Mouse (Mus musculus) lung, embryonic 14.5 days (tissue): ENCODE measurements around the gene Calca. TPM values are rescaled to one million over a fixed set of nuclear protein-coding genes. Genes with fewer than 3 reads are reported as not detected.
A peak's percentile ranks its signal among the peaks of the same experiment; 100 is the strongest.

Experiments used
- ATAC-seq: fragments of 200-750 bp; cut with Nextera tagmentation; 2 replicates; pipeline ENCODE4 v1.8.0; 2017; ENCODE audit warnings: mild to moderate bottlenecking, moderate TSS enrichment, moderate library complexity; ENCODE audit not compliant: insufficient read depth
- DNase-seq: peaks from one replicate; pipeline ENCODE4 v3.0.0-alpha.2; 2015
- H3K27ac ChIP-seq: fragments of 300-500 bp; sonication (generic); 2 replicates; pipeline ENCODE4 v1.5.1; 2014; ENCODE audit warnings: low read depth, mild to moderate bottlenecking, moderate library complexity
- H3K27me3 ChIP-seq: fragments of 300-500 bp; sonication (generic); 2 replicates; pipeline ENCODE4 v1.6.1; 2014; ENCODE audit warnings: low read length, control low read depth; ENCODE audit not compliant: insufficient read depth
- H3K36me3 ChIP-seq: fragments of 300-500 bp; sonication (generic); 2 replicates; pipeline ENCODE4 v1.6.1; 2014; ENCODE audit warnings: control low read depth; ENCODE audit not compliant: insufficient read depth
- H3K4me1 ChIP-seq: fragments of 300-500 bp; sonication (generic); 2 replicates; pipeline ENCODE4 v1.6.1; 2014; ENCODE audit warnings: antibody characterized with exemption, control low read depth; ENCODE audit not compliant: insufficient read depth
- H3K4me2 ChIP-seq: fragments of 300-500 bp; sonication (generic); 2 replicates; pipeline ENCODE4 v1.6.1; 2014; ENCODE audit warnings: mild to moderate bottlenecking
- H3K4me3 ChIP-seq: fragments of 300-500 bp; sonication (generic); 2 replicates; pipeline ENCODE4 v1.5.1; 2014; ENCODE audit warnings: low read depth, low read length
- H3K9ac ChIP-seq: fragments of 300-500 bp; sonication (generic); 2 replicates; pipeline ENCODE4 v1.6.1; 2014
- H3K9me3 ChIP-seq: fragments of 300-500 bp; sonication (generic); 2 replicates; pipeline ENCODE4 v1.6.1; 2016; ENCODE audit warnings: low read depth, low read length, control low read depth
- CTCF ChIP-seq: IDR thresholded peaks from 2 replicates; pipeline ENCODE4 v1.5.1; 2016; ENCODE audit warnings: antibody characterized with exemption, low read depth
- WGBS: fragments of 180-500 bp; shearing (Covaris S2); extraction: QIAGEN DNeasy Blood & Tissue Kit; methylation state at CpG from one replicate; pipeline ENCODE4 v1.1.7; 2014; 5-methylcytosine and 5-hydroxymethylcytosine counted together
- polyA plus RNA-seq: library from polyadenylated mRNA; unstranded; fragments of >200 nt; fragmentation: Nextera tagmentation; extraction: Ambion mirVana; gene quantifications from 2 replicates; pipeline ENCODE4 v1.2.1, GENCODE M21; 2014

Calca gene
- polyA plus RNA-seq: 1.5 and 2.2 TPM in 2 replicates

GRCm38 (mm10) chr7:114636102-114636501, at the start of gene Calca:
TSS of gene Calca (minus strand) at chr7:114636357.
- TF ChIP-seq CTCF: no peak
- ATAC-seq (peak; percentile 47; the same call in 1 of the 2 replicates), DNase-seq (peak; percentile 28)
- peak within 1 kb of the TSS; percentile 40 for H3K9ac ChIP-seq
- peak within 1 kb of the TSS; percentile 35 for H3K4me3 ChIP-seq
- H3K4me2 ChIP-seq: peak within 1 kb of the TSS; percentile 74
- no peaks in the 10 kb centered on the region for H3K36me3 ChIP-seq
- no peak within 1 kb of the TSS for H3K27ac ChIP-seq
- 0 out of 2 replicates have a peak, but pooled peaks cover 4% of the 10 kb centered on the region for H3K4me1 ChIP-seq
- WGBS: 1% methylated on average over 12 of the region's 12 CpGs
- H3K27me3 ChIP-seq: peaks cover 17% of the 10 kb centered on the region
- H3K9me3 ChIP-seq: no peaks in the 10 kb centered on the region

- 28% methylated on average over 2 of the region's 2 CpGs for WGBS
- no peaks in the 10 kb centered on the region for H3K9me3 ChIP-seq
- no peak for ATAC-seq
These were observed 36.5 kb upstream of the Calca start for GRCm38 (mm10) chr7:114672697-114673096.

GRCm38 (mm10) chr7:114671405-114671804, 35.2 kb upstream of the Calca start:
- Histone ChIP-seq H3K27ac (no peak overlapping the region), H3K9me3 (no peaks in the 10 kb centered on the region), H3K27me3 (no peaks in the 10 kb centered on the region), H3K4me2 (no peak overlapping the region), H3K4me3 (no peak overlapping the region), H3K4me1 (no peaks in the 10 kb centered on the region), H3K36me3 (no peaks in the 10 kb centered on the region), H3K9ac (no peak overlapping the region)
- no peak for ATAC-seq
- DNase-seq: no peak
- 49% methylated on average over 1 of the region's 1 CpGs for WGBS
- TF ChIP-seq CTCF: no peak

More at GRCm38 (mm10) chr7:114672697-114673096, 36.5 kb upstream of the Calca start:
- Histone ChIP-seq H3K9ac (no peak overlapping the region), H3K27ac (no peak overlapping the region), H3K4me1 (no peaks in the 10 kb centered on the region), H3K4me2 (no peak overlapping the region), H3K4me3 (no peak overlapping the region), H3K36me3 (no peaks in the 10 kb centered on the region), H3K27me3 (no peaks in the 10 kb centered on the region)
- peak; percentile 52 for TF ChIP-seq CTCF
- DNase-seq: peak; percentile 61

- ATAC-seq: no peak
- WGBS: 42% methylated on average over 3 of the region's 3 CpGs
- no peak overlapping the region for H3K4me3 ChIP-seq
These were observed 13.6 kb upstream of the Calca start for GRCm38 (mm10) chr7:114649730-114650129.

GRCm38 (mm10) chr7:114648791-114649190, 12.6 kb upstream of the Calca start:
- WGBS: 56% methylated on average over 3 of the region's 3 CpGs
- Histone ChIP-seq H3K9me3 (no peaks in the 10 kb centered on the region), H3K36me3 (no peaks in the 10 kb centered on the region), H3K9ac (no peak overlapping the region), H3K27ac (no peak overlapping the region), H3K4me2 (no peak overlapping the region), H3K4me3 (no peak overlapping the region), H3K27me3 (no peaks in the 10 kb centered on the region), H3K4me1 (no peaks in the 10 kb centered on the region)
- TF ChIP-seq CTCF: peak; percentile 35
- DNase-seq: peak; percentile 5
- ATAC-seq: no peak

More at GRCm38 (mm10) chr7:114649730-114650129, 13.6 kb upstream of the Calca start:
- Histone ChIP-seq H3K27me3 (no peaks in the 10 kb centered on the region), H3K4me2 (no peak overlapping the region), H3K36me3 (no peaks in the 10 kb centered on the region), H3K27ac (no peak overlapping the region), H3K9me3 (no peaks in the 10 kb centered on the region), H3K4me1 (no peaks in the 10 kb centered on the region), H3K9ac (no peak overlapping the region)
- no peak for DNase-seq
- no peak for TF ChIP-seq CTCF

GRCm38 (mm10) chr7:114635569-114636101, 522 bp downstream of the Calca start:
- Histone ChIP-seq H3K9me3 (no peaks in the 10 kb centered on the region), H3K36me3 (no peaks in the 10 kb centered on the region)

DNA sequence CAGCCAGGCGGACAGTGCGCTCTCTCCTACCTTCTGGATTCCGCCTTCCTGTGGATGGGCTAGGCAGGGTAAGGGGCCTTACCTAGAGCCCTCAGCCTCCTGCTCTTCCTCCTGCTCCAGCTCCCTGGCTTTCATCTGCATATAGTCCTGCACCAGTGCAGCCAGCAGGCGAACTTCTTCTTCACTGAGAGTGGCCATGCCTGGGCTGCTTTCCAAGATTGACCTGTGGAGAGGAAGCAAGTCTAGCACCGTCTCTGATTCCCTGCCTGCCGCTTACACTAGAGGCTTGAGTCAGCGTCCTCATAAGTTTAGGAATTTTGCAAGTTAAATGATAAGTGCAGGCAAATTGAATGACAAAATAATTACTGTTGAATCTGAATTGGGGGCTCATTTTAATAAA, 1.8 kb downstream of the Calca start:
- Histone ChIP-seq H3K27ac (no peak overlapping the region), H3K4me3 (no peak overlapping the region), H3K4me2 (no peak overlapping the region), H3K36me3 (no peaks in the 10 kb centered on the region), H3K27me3 (peaks cover 17% of the 10 kb centered on the region), H3K9me3 (no peaks in the 10 kb centered on the region), H3K4me1 (0 out of 2 replicates have a peak, but pooled peaks cover 4% of the 10 kb centered on the region), H3K9ac (no peak overlapping the region)
- no peak for ATAC-seq
- TF ChIP-seq CTCF: no peak
- 50% methylated on average over 7 of the region's 7 CpGs for WGBS
- DNase-seq: no peak

More at GRCm38 (mm10) chr7:114635569-114636101, 522 bp downstream of the Calca start:
- H3K27me3 ChIP-seq: peaks cover 17% of the 10 kb centered on the region
- DNase-seq: peak; percentile 72
- TF ChIP-seq CTCF: peak; percentile 71
- peak overlapping the region; percentile 74 for H3K4me2 ChIP-seq
- peak; percentile 54 for ATAC-seq
- under 1% methylated on average over 20 of the region's 20 CpGs for WGBS
- H3K4me1 ChIP-seq: 0 out of 2 replicates have a peak, but pooled peaks cover 4% of the 10 kb centered on the region
- peak overlapping the region; percentile 35 for H3K4me3 ChIP-seq
- H3K27ac ChIP-seq: no peak overlapping the region
- peak overlapping the region; percentile 40 for H3K9ac ChIP-seq
